Mouse (Mus musculus) MN1 (cell line): ENCODE data around the gene Ptrh1.
A peak's percentile ranks its signal among the peaks of the same experiment; 100 is the strongest.

Experiments used
- DNase-seq: peaks from one replicate; pipeline ENCODE4 v3.0.0-alpha.2; 2016; ENCODE audit warnings: low spot score

Ptrh1 gene

GRCm38 (mm10) chr2:32795748-32796418, 20.3 kb downstream of the Ptrh1 start:
- no peak for DNase-seq

GRCm38 (mm10) chr2:32798251-32798962, 22.8 kb downstream of the Ptrh1 start:
- no peak for DNase-seq

- no peak for DNase-seq
Measured at GRCm38 (mm10) chr2:32808816-32809566, 33.4 kb downstream of the Ptrh1 start.

GRCm38 (mm10) chr2:32811959-32812358, 36.4 kb downstream of the Ptrh1 start:
- DNase-seq: no peak

- no peak for DNase-seq
Measured at GRCm38 (mm10) chr2:32816497-32816896, 40.9 kb downstream of the Ptrh1 start.

GRCm38 (mm10) chr2:32816946-32817581, 41.5 kb downstream of the Ptrh1 start:
- no peak for DNase-seq

- no peak for DNase-seq
Measured at GRCm38 (mm10) chr2:32817589-32817988, 42.0 kb downstream of the Ptrh1 start.

GRCm38 (mm10) chr2:32818208-32818607, 42.6 kb downstream of the Ptrh1 start:
- no peak for DNase-seq

- peak; percentile 49 for DNase-seq
Measured at GRCm38 (mm10) chr2:32821041-32821802, 45.6 kb downstream of the Ptrh1 start.

- no peak for DNase-seq
Measured at GRCm38 (mm10) chr2:32822643-32823042, 47.1 kb downstream of the Ptrh1 start.

- DNase-seq: no peak
Measured at GRCm38 (mm10) chr2:32823153-32823552, 47.6 kb downstream of the Ptrh1 start.

GRCm38 (mm10) chr2:32823579-32824154, 48.1 kb downstream of the Ptrh1 start:
- no peak for DNase-seq

GRCm38 (mm10) chr2:32824181-32824580, 48.6 kb downstream of the Ptrh1 start:
- peak; percentile 18 for DNase-seq

GRCm38 (mm10) chr2:32824778-32825177, 49.2 kb downstream of the Ptrh1 start:
- DNase-seq: no peak

- no peak for DNase-seq
Measured at GRCm38 (mm10) chr2:32825796-32826195, 50.2 kb downstream of the Ptrh1 start.
